Mouse (Mus musculus) heart, embryonic 14.5 days (tissue): ENCODE measurements around the gene Nlgn3. TPM values are rescaled to one million over a fixed set of nuclear protein-coding genes. Genes with fewer than 3 reads are reported as not detected.
A peak's percentile ranks its signal among the peaks of the same experiment; 100 is the strongest.

Experiments
- ATAC-seq: fragments of 200-750 bp; cut with Nextera tagmentation; 2 replicates; pipeline ENCODE4 v1.8.0; 2017; ENCODE audit warnings: low read depth, moderate TSS enrichment; ENCODE audit not compliant: insufficient number of reproducible peaks, insufficient read depth, low FRiP score
- H3K27ac ChIP-seq, 2 experiments: fragments of 200-500 bp in 1 of 2; fragments of 300-500 bp in 1 of 2; sonication (generic) in 1 of 2; replicated peaks in 1 of 2; 2 replicates each; pipeline ENCODE4 v1.5.1; 2012 to 2014; ENCODE audit warnings: low read depth in 2 of 2, low read length in 2 of 2, control low read depth in 1 of 2, mild to moderate bottlenecking in 1 of 2, mixed read lengths in 1 of 2; ENCODE audit not compliant: control insufficient read depth in 1 of 2, insufficient read depth in 1 of 2
- H3K27me3 ChIP-seq: fragments of 300-500 bp; sonication (generic); 2 replicates; pipeline ENCODE4 v1.6.1; 2014; ENCODE audit warnings: mild to moderate bottlenecking, low read length, control low read depth; ENCODE audit not compliant: control insufficient read depth, insufficient read depth
- H3K36me3 ChIP-seq: fragments of 300-500 bp; sonication (generic); 2 replicates; pipeline ENCODE4 v1.6.1; 2014; ENCODE audit warnings: mild to moderate bottlenecking, control low read depth, low read length, mixed read lengths; ENCODE audit not compliant: control insufficient read depth, insufficient read depth
- H3K4me1 ChIP-seq, 2 experiments: fragments of 200-500 bp in 1 of 2; fragments of 300-500 bp in 1 of 2; sonication (generic) in 1 of 2; 2 replicates each; pipeline ENCODE4 v1.6.1; 2012 to 2014; ENCODE audit warnings: low read length in 2 of 2, control low read depth in 1 of 2, mixed read lengths in 1 of 2; ENCODE audit not compliant: control insufficient read depth in 2 of 2, insufficient read depth in 2 of 2
- H3K4me2 ChIP-seq: fragments of 300-500 bp; sonication (generic); 2 replicates; pipeline ENCODE4 v1.6.1; 2014; ENCODE audit warnings: mild to moderate bottlenecking, low read length
- H3K4me3 ChIP-seq, 2 experiments: fragments of 200-500 bp in 1 of 2; fragments of 300-500 bp in 1 of 2; sonication (generic) in 1 of 2; 2 replicates each; pipeline ENCODE4 v1.5.1; 2012 to 2014; ENCODE audit warnings: low read length in 2 of 2, mild to moderate bottlenecking in 2 of 2, control low read depth in 1 of 2, low read depth in 1 of 2, moderate library complexity in 1 of 2; ENCODE audit not compliant: control insufficient read depth in 1 of 2, insufficient read depth in 1 of 2
- H3K9ac ChIP-seq: fragments of 300-500 bp; sonication (generic); 2 replicates; pipeline ENCODE4 v1.6.1; 2014; ENCODE audit warnings: mild to moderate bottlenecking, low read length
- H3K9me3 ChIP-seq: fragments of 300-500 bp; sonication (generic); 2 replicates; pipeline ENCODE4 v1.6.1; 2016; ENCODE audit warnings: low read length, control low read depth; ENCODE audit not compliant: control insufficient read depth
- WGBS: fragments of 180-500 bp; shearing (Covaris S2); extraction: QIAGEN DNeasy Blood & Tissue Kit; methylation state at CpG from one replicate; pipeline ENCODE4 v1.1.7; 2014; 5-methylcytosine and 5-hydroxymethylcytosine counted together
- polyA plus RNA-seq: library from polyadenylated mRNA; unstranded; fragments of >200 nt; fragmentation: Nextera tagmentation; extraction: Ambion mirVana; gene quantifications from 2 replicates; pipeline ENCODE4 v1.2.1, GENCODE M21; 2014

Nlgn3 gene
- polyA plus RNA-seq, 1 experiment from 2014 or later, result 2.9 TPM

GRCm38 (mm10) chrX:101268025-101268754 lies 30.8 kb upstream of the Nlgn3 start, which contains the start of gene Il2rg:
Gene Il2rg (minus strand): TSS chrX:101268255.
- Histone ChIP-seq H3K27ac (no peak within 1 kb of the TSS), H3K27me3 (no peaks in the 10 kb centered on the region), H3K36me3 (no peaks in the 10 kb centered on the region), H3K4me1 (no peaks in the 10 kb centered on the region), H3K9ac (no peak within 1 kb of the TSS), H3K9me3 (no peaks in the 10 kb centered on the region), H3K4me3 (no peak within 1 kb of the TSS), H3K4me2 (0 out of 2 replicates have a peak within 1 kb of the TSS, but pooled peaks have one; percentile 9)
- ATAC-seq, result no peak
- WGBS, result 55% methylated on average over 5 of the region's 5 CpGs

- H3K4me1 ChIP-seq, result no peaks in the 10 kb centered on the region
- H3K36me3 ChIP-seq, result no peaks in the 10 kb centered on the region
- 0 out of 2 replicates have a peak within 1 kb of the TSS, but pooled peaks have one; percentile 9 for H3K4me2 ChIP-seq
- no peak within 1 kb of the TSS for H3K4me3 ChIP-seq
- ATAC-seq, result no peak
- no peaks in the 10 kb centered on the region for H3K27me3 ChIP-seq
- H3K9ac ChIP-seq, result no peak within 1 kb of the TSS
- no peak within 1 kb of the TSS for H3K27ac ChIP-seq
- WGBS, result 54% methylated on average over 3 of the region's 3 CpGs
- no peaks in the 10 kb centered on the region for H3K9me3 ChIP-seq
Measured at GRCm38 (mm10) chrX:101268755-101269124, 30.2 kb upstream of the Nlgn3 start, which contains the start of gene Gm20489. Gene Gm20489 (minus strand): TSS chrX:101269023.

GRCm38 (mm10) chrX:101273410-101273809 lies 25.6 kb upstream of the Nlgn3 start:
- Histone ChIP-seq H3K4me1 (peaks cover 0 to 4% of the 10 kb centered on the region in 2 experiments; a peak in 1 of 4 replicates), H3K36me3 (peaks cover 27% of the 10 kb centered on the region), H3K9me3 (no peaks in the 10 kb centered on the region), H3K4me2 (peak overlapping the region; percentile 51), H3K27me3 (no peaks in the 10 kb centered on the region), H3K27ac (peak overlapping the region; percentile 39 to 59; a peak in 2 of 4 replicates), H3K9ac (0 out of 2 replicates have a peak overlapping the region, but pooled peaks have one; percentile 52), H3K4me3 (peak overlapping the region; percentile 48 to 67)
- WGBS, result 27% methylated on average over 6 of the region's 6 CpGs
- no peak for ATAC-seq

- Histone ChIP-seq H3K36me3 (peaks cover 34% of the 10 kb centered on the region), H3K9me3 (no peaks in the 10 kb centered on the region), H3K4me1 (peaks cover 0 to 4% of the 10 kb centered on the region in 2 experiments; a peak in 1 of 4 replicates), H3K4me3 (peak within 1 kb of the TSS; percentile 48 to 67), H3K4me2 (peak within 1 kb of the TSS; percentile 63), H3K27me3 (no peaks in the 10 kb centered on the region), H3K27ac (peak within 1 kb of the TSS; percentile 59 to 61), H3K9ac (peak within 1 kb of the TSS; percentile 77)
- WGBS, result 17% methylated on average over 54 of the region's 54 CpGs
- ATAC-seq, result peak; percentile 95
Measured at GRCm38 (mm10) chrX:101273875-101274738, 24.9 kb upstream of the Nlgn3 start, which contains the start of gene Med12. Gene Med12 (plus strand): TSS chrX:101274030.

- H3K27me3 ChIP-seq, result no peaks in the 10 kb centered on the region
- WGBS, result 74% methylated on average over 6 of the region's 6 CpGs
- H3K27ac ChIP-seq, result no peak overlapping the region
- no peak overlapping the region for H3K4me2 ChIP-seq
- peaks cover 93% of the 10 kb centered on the region for H3K36me3 ChIP-seq
- no peak overlapping the region for H3K9ac ChIP-seq
- no peak for ATAC-seq
- H3K9me3 ChIP-seq, result no peaks in the 10 kb centered on the region
- no peak overlapping the region for H3K4me3 ChIP-seq
- H3K4me1 ChIP-seq, result no peaks in the 10 kb centered on the region
Measured at GRCm38 (mm10) chrX:101282813-101283212, 16.2 kb upstream of the Nlgn3 start.

- H3K27ac ChIP-seq, result no peak overlapping the region
- no peak overlapping the region for H3K4me3 ChIP-seq
- H3K36me3 ChIP-seq, result peaks cover 97% of the 10 kb centered on the region
- H3K27me3 ChIP-seq, result no peaks in the 10 kb centered on the region
- WGBS, result 26% methylated on average over 6 of the region's 6 CpGs
- no peaks in the 10 kb centered on the region for H3K4me1 ChIP-seq
- no peaks in the 10 kb centered on the region for H3K9me3 ChIP-seq
- no peak overlapping the region for H3K4me2 ChIP-seq
- no peak for ATAC-seq
- no peak overlapping the region for H3K9ac ChIP-seq
Measured at GRCm38 (mm10) chrX:101285534-101285933, 13.4 kb upstream of the Nlgn3 start.

GRCm38 (mm10) chrX:101285953-101286670 lies 12.9 kb upstream of the Nlgn3 start:
- no peaks in the 10 kb centered on the region for H3K27me3 ChIP-seq
- H3K9ac ChIP-seq, result no peak overlapping the region
- H3K36me3 ChIP-seq, result peaks cover 96% of the 10 kb centered on the region
- H3K27ac ChIP-seq, result no peak overlapping the region
- H3K4me2 ChIP-seq, result no peak overlapping the region
- no peaks in the 10 kb centered on the region for H3K9me3 ChIP-seq
- no peak overlapping the region for H3K4me3 ChIP-seq
- ATAC-seq, result no peak
- no peaks in the 10 kb centered on the region for H3K4me1 ChIP-seq
- 84% methylated on average over 14 of the region's 14 CpGs for WGBS
